Mouse (Mus musculus) E14TG2a.4 (cell line): Measurements from ENCODE around the gene Tbcc.

Experiments
- H3K27me3 ChIP-seq: 2 replicates; pipeline ENCODE4 v1.6.1; 2014; ENCODE audit warnings: low read length, control low read depth; ENCODE audit not compliant: insufficient read depth
- H3K36me3 ChIP-seq: 2 replicates; pipeline ENCODE4 v1.6.1; 2014; ENCODE audit warnings: low read length, control low read depth; ENCODE audit not compliant: insufficient read depth
- H3K4me1 ChIP-seq: replicated peaks from 2 replicates; pipeline ENCODE4 v1.6.1; 2014; ENCODE audit warnings: low read depth, low read length, control low read depth
- H3K4me3 ChIP-seq: replicated peaks from 2 replicates; pipeline ENCODE4 v1.5.1; 2014; ENCODE audit warnings: mild to moderate bottlenecking, low read length
- H3K9me3 ChIP-seq: 2 replicates; pipeline ENCODE4 v1.6.1; 2014; ENCODE audit warnings: low read length, control low read depth
- CTCF ChIP-seq: conservative IDR thresholded peaks from 2 replicates; pipeline ENCODE4 v1.5.1; 2014; ENCODE audit warnings: low read length
- NANOG ChIP-seq: IDR thresholded peaks from 2 replicates; pipeline ENCODE4 v1.6.1; 2014; ENCODE audit warnings: borderline replicate concordance, low read length, mixed read lengths
- POU5F1 ChIP-seq: IDR thresholded peaks from 2 replicates; pipeline ENCODE4 v1.6.1; 2014; ENCODE audit warnings: low read length, borderline replicate concordance

Tbcc gene

GRCm38 (mm10) chr17:46932961-46933360, 42.5 kb downstream of the Tbcc start:
- TF ChIP-seq NANOG (no peak), CTCF (no peak), POU5F1 (no peak)
- Histone ChIP-seq H3K36me3 (peaks cover 74% of the 10 kb centered on the region), H3K27me3 (no peaks in the 10 kb centered on the region), H3K4me1 (peaks cover 55% of the 10 kb centered on the region), H3K9me3 (no peaks in the 10 kb centered on the region), H3K4me3 (no peak overlapping the region)

- no peak for TF ChIP-seq NANOG
- peak; percentile 71 for TF ChIP-seq CTCF
- Histone ChIP-seq H3K4me1 (peaks cover 47% of the 10 kb centered on the region), H3K4me3 (no peak overlapping the region; the same call in 1 of the 2 replicates), H3K9me3 (no peaks in the 10 kb centered on the region), H3K36me3 (peaks cover 82% of the 10 kb centered on the region), H3K27me3 (no peaks in the 10 kb centered on the region)
These were observed 43.3 kb downstream of the Tbcc start for GRCm38 (mm10) chr17:46933557-46934348.

GRCm38 (mm10) chr17:46940461-46940860, 50.0 kb downstream of the Tbcc start:
- Histone ChIP-seq H3K4me1 (peaks cover 53% of the 10 kb centered on the region), H3K4me3 (no peak overlapping the region), H3K27me3 (no peaks in the 10 kb centered on the region), H3K36me3 (peaks cover 95% of the 10 kb centered on the region), H3K9me3 (no peaks in the 10 kb centered on the region)
- TF ChIP-seq NANOG = no peak
